Mouse (Mus musculus) liver, embryonic 14.5 days (tissue): Measurements from ENCODE around the gene Mbd6. TPM values are rescaled to one million over a fixed set of nuclear protein-coding genes. Genes with fewer than 3 reads are reported as not detected.

Experiments used
- ATAC-seq: fragments of 200-750 bp; cut with Nextera tagmentation; 2 replicates; pipeline ENCODE4 v1.8.0; 2017; ENCODE audit warnings: moderate number of reproducible peaks, mild to moderate bottlenecking, moderate library complexity; ENCODE audit not compliant: insufficient read depth
- DNase-seq, 3 experiments: peaks; one replicate each; pipeline ENCODE4 v3.0.0-alpha.2; 2012 to 2013; ENCODE audit warnings: low read depth in 3 of 3, low spot score in 3 of 3
- H3K27ac ChIP-seq: fragments of 300-500 bp; sonication (generic); 2 replicates; pipeline ENCODE4 v1.5.1; 2014; ENCODE audit warnings: moderate library complexity, mild to moderate bottlenecking, control low read depth, inconsistent platforms
- H3K27me3 ChIP-seq: fragments of 300-500 bp; sonication (generic); 2 replicates; pipeline ENCODE4 v1.6.1; 2014; ENCODE audit warnings: mild to moderate bottlenecking, low read length, moderate library complexity; ENCODE audit not compliant: control insufficient read depth, insufficient read depth
- H3K36me3 ChIP-seq: fragments of 300-500 bp; sonication (generic); replicated peaks from 2 replicates; pipeline ENCODE4 v1.6.1; 2014; ENCODE audit warnings: low read depth; ENCODE audit not compliant: control insufficient read depth, insufficient read depth
- H3K4me1 ChIP-seq, 2 experiments: fragments of 200-500 bp in 1 of 2; fragments of 300-500 bp in 1 of 2; sonication (generic) in 1 of 2; replicated peaks; 2 replicates each; pipeline ENCODE4 v1.6.1; 2012 to 2014; ENCODE audit warnings: antibody characterized with exemption in 1 of 2, inconsistent platforms in 1 of 2, low read length in 1 of 2; ENCODE audit not compliant: control insufficient read depth in 2 of 2, insufficient read depth in 2 of 2
- H3K4me2 ChIP-seq: fragments of 300-500 bp; sonication (generic); 2 replicates; pipeline ENCODE4 v1.6.1; 2014; ENCODE audit warnings: low read depth, mild to moderate bottlenecking, control low read depth, moderate library complexity
- H3K4me3 ChIP-seq, 2 experiments: fragments of 200-500 bp in 1 of 2; fragments of 300-500 bp in 1 of 2; sonication (generic) in 1 of 2; 2 replicates each; pipeline ENCODE4 v1.5.1; 2012 to 2014; ENCODE audit warnings: low read depth in 2 of 2, low read length in 2 of 2, mild to moderate bottlenecking in 2 of 2, control low read depth in 1 of 2, inconsistent platforms in 1 of 2, moderate library complexity in 1 of 2; ENCODE audit not compliant: insufficient read depth in 1 of 2
- H3K9ac ChIP-seq: fragments of 300-500 bp; sonication (generic); replicated peaks from 2 replicates; pipeline ENCODE4 v1.6.1; 2014; ENCODE audit warnings: mild to moderate bottlenecking, control low read depth, moderate library complexity
- H3K9me3 ChIP-seq: fragments of 300-500 bp; sonication (generic); 2 replicates; pipeline ENCODE4 v1.6.1; 2016; ENCODE audit warnings: low read length, mixed read lengths; ENCODE audit not compliant: control insufficient read depth
- CTCF ChIP-seq: IDR thresholded peaks from 2 replicates; pipeline ENCODE4 v1.5.1; 2016; ENCODE audit warnings: antibody characterized with exemption, low read depth, control low read depth
- EP300 ChIP-seq: IDR thresholded peaks from 2 replicates; pipeline ENCODE4 v1.6.1; 2016; ENCODE audit warnings: antibody characterized with exemption, low read depth
- WGBS: fragments of 180-500 bp; shearing (Covaris S2); extraction: QIAGEN DNeasy Blood & Tissue Kit; methylation state at CpG from one replicate; pipeline ENCODE4 v1.1.7; 2014; ENCODE audit not compliant: insufficient replicate concordance; 5-methylcytosine and 5-hydroxymethylcytosine counted together
- polyA plus RNA-seq, 2 experiments: library from polyadenylated mRNA; depleted of rRNA in 1 of 2; stranded (reverse) in 1 of 2; unstranded in 1 of 2; fragments of >200 nt; fragmentation: Nextera tagmentation in 1 of 2; extraction: Ambion mirVana in 1 of 2; gene quantifications; 2 replicates each; pipeline versions ENCODE4 v1.2.1 to v1.2.3; 2012 to 2014

Mbd6 gene
- polyA plus RNA-seq, 2 experiments = 5.6 to 11.0 TPM

DNA sequence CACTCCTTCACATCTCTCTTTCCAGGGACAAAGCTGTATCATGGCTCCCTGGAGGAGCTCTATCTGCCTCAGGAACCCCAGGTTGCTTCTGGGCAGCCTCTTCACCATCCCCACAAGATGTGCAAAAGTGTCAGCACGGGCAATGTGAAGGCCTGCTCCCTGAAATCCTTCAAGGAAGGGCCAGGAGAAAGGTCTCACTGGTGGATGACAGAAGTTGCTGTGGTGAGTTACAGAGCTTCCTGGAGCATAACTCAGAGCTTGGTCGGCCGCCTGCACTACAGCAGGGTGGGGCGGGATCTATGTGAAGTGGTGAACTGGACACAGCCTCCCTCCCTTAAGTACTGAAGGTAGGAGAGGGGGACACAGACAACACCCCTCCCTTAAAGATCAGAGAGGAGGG, 33.9 kb upstream of the Mbd6 start:
- Histone ChIP-seq H3K4me2 (peak overlapping the region; percentile 44), H3K9ac (no peak overlapping the region), H3K27me3 (peaks cover 11% of the 10 kb centered on the region; the same call in 1 of the 2 replicates), H3K9me3 (no peaks in the 10 kb centered on the region), H3K4me1 (peaks cover 11 to 20% of the 10 kb centered on the region in 2 experiments), H3K36me3 (no peaks in the 10 kb centered on the region), H3K4me3 (0 out of 4 replicates have a peak overlapping the region, but pooled peaks of 1 of the 2 experiments have one; percentile 4), H3K27ac (no peak overlapping the region)
- ATAC-seq = no peak
- WGBS = 59% methylated on average over 4 of the region's 4 CpGs
- DNase-seq = no peak
- no peak for TF ChIP-seq EP300
- TF ChIP-seq CTCF = no peak

DNA sequence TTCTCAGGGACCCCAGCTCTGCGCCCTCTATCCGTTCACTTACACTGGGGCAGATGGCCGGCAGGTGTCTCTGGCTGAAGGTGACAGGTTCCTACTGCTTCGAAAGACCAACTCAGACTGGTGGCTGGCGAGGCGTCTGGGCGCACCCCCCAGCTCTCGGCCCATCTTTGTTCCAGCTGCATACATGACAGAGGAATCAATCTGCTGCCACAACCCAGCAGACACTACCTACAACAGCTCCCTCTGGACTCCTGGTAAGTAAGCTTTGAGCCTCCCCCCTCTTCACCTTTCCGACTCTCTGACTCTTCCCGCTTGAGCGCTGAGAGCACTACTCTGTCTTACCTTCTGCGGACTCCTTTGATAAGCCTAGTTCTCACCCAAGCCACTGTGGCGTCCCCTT, 33.4 kb upstream of the Mbd6 start:
- Histone ChIP-seq H3K4me3 (no peak overlapping the region), H3K36me3 (no peaks in the 10 kb centered on the region), H3K9me3 (no peaks in the 10 kb centered on the region), H3K9ac (no peak overlapping the region), H3K27me3 (peaks cover 11% of the 10 kb centered on the region; the same call in 1 of the 2 replicates), H3K27ac (no peak overlapping the region), H3K4me2 (no peak overlapping the region), H3K4me1 (peaks cover 11 to 25% of the 10 kb centered on the region in 2 experiments)
- ATAC-seq = no peak
- DNase-seq = no peak
- TF ChIP-seq CTCF (no peak), EP300 (no peak)
- WGBS = 71% methylated on average over 13 of the region's 13 CpGs

GRCm38 (mm10) chr10:127321621-127322020, 32.8 kb upstream of the Mbd6 start, which contains the start of gene Arhgap9:
TSS of gene Arhgap9 (plus strand) at chr10:127321964.
- no peak within 1 kb of the TSS for H3K4me3 ChIP-seq
- H3K27ac ChIP-seq = no peak within 1 kb of the TSS
- H3K36me3 ChIP-seq = no peaks in the 10 kb centered on the region
- H3K9ac ChIP-seq = no peak within 1 kb of the TSS
- 51% methylated on average over 3 of the region's 3 CpGs for WGBS
- peaks cover 11 to 27% of the 10 kb centered on the region in 2 experiments for H3K4me1 ChIP-seq
- H3K4me2 ChIP-seq = peak within 1 kb of the TSS; percentile 44
- no peak for ATAC-seq
- TF ChIP-seq CTCF (no peak), EP300 (no peak)
- peaks cover 9% of the 10 kb centered on the region; the same call in 1 of the 2 replicates for H3K27me3 ChIP-seq
- no peaks in the 10 kb centered on the region for H3K9me3 ChIP-seq
- DNase-seq = no peak

- Histone ChIP-seq H3K27me3 (no peaks in the 10 kb centered on the region), H3K9me3 (no peaks in the 10 kb centered on the region), H3K36me3 (no peaks in the 10 kb centered on the region), H3K4me2 (no peak overlapping the region), H3K27ac (no peak overlapping the region), H3K9ac (no peak overlapping the region), H3K4me1 (peaks cover 3 to 21% of the 10 kb centered on the region in 2 experiments), H3K4me3 (no peak overlapping the region)
- 73% methylated on average over 7 of the region's 7 CpGs for WGBS
- DNase-seq = no peak
- ATAC-seq = no peak
- TF ChIP-seq EP300 (no peak), CTCF (no peak)
These were observed 31.2 kb upstream of the Mbd6 start for GRCm38 (mm10) chr10:127319969-127320368.

- no peak overlapping the region for H3K9ac ChIP-seq
- H3K27me3 ChIP-seq = no peaks in the 10 kb centered on the region
- ATAC-seq = no peak
- no peaks in the 10 kb centered on the region for H3K36me3 ChIP-seq
- 19% methylated on average over 4 of the region's 4 CpGs for WGBS
- no peaks in the 10 kb centered on the region for H3K9me3 ChIP-seq
- peaks cover 1 to 20% of the 10 kb centered on the region in 2 experiments; a peak in 3 of 4 replicates for H3K4me1 ChIP-seq
- no peak for DNase-seq
- no peak for TF ChIP-seq EP300
- no peak for TF ChIP-seq CTCF
- H3K27ac ChIP-seq = no peak overlapping the region
- no peak overlapping the region for H3K4me3 ChIP-seq
- H3K4me2 ChIP-seq = no peak overlapping the region
These were observed 29.2 kb upstream of the Mbd6 start for GRCm38 (mm10) chr10:127318009-127318408.
